Mouse (Mus musculus) spleen, postnatal 10 days (tissue): ENCODE measurements at regions not wholly inside any gene's neighbourhood (a gene's known extent, or its start where the extent isn't known, plus 50 kb on each side); places are given as distances from the start of the nearest gene placed in this dataset.

Experiments used
- DNase-seq, 2 experiments: peaks; one replicate each; pipeline ENCODE4 v3.0.0; 2021 to 2022; ENCODE audit warnings: low spot score in 2 of 2

GRCm38 (mm10) chr4:88941955-88942354 lies 62.0 kb upstream of the Ifne start:
- DNase-seq, result no peak

- no peak for DNase-seq
Measured at GRCm38 (mm10) chr4:88940670-88941069, 60.7 kb upstream of the Ifne start.

- DNase-seq, result no peak
Measured at GRCm38 (mm10) chr4:88939397-88939796, 59.4 kb upstream of the Ifne start.

GRCm38 (mm10) chr4:88938712-88939032 lies 58.7 kb upstream of the Ifne start:
- no peak for DNase-seq

- DNase-seq, result peak; percentile 9 to 28
Measured at GRCm38 (mm10) chr4:88937866-88938711, 58.1 kb upstream of the Ifne start.

GRCm38 (mm10) chr4:88936976-88937375 lies 57.0 kb upstream of the Ifne start:
- no peak for DNase-seq

GRCm38 (mm10) chr4:88935901-88936300 lies 55.9 kb upstream of the Ifne start:
- no peak for DNase-seq

GRCm38 (mm10) chr4:88935316-88935715 lies 55.3 kb upstream of the Ifne start:
- no peak for DNase-seq

- DNase-seq, result no peak
Measured at GRCm38 (mm10) chr4:88934266-88935025, 54.4 kb upstream of the Ifne start.

- no peak for DNase-seq
Measured at GRCm38 (mm10) chr4:88931217-88931616, 51.2 kb upstream of the Ifne start.
